Mouse (Mus musculus) G1E (cell line): ENCODE results near the gene B4galt7.

Experiments
- CTCF ChIP-seq: IDR thresholded peaks from 2 replicates; pipeline ENCODE4 v1.5.1; 2012; ENCODE audit warnings: low read depth, low read length, inconsistent platforms, mixed read lengths
- POLR2AphosphoS5 ChIP-seq: IDR thresholded peaks from 2 replicates; pipeline ENCODE4 v1.6.1; 2012; ENCODE audit warnings: low read depth, low read length, inconsistent platforms; ENCODE audit not compliant: insufficient replicate concordance

DNA sequence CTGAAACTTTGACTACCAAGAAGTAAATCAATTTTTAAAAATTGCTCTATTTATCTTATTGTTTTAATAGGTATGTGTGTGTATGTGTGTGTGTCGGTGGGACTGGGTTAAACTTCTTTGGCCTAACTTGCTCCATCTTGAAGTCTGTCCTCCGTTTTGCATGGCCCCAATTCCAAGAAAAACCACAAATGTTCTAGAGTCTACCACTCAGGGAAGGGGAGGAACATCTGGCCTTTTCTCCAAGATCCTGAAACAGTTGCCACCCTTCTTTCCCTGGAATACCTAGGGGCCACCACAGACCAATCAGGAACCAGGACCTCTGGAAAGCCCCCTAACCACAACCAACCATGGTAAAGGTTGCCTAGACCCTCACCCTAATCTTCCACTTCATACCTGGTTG lies 27.7 kb upstream of the B4galt7 start:
- TF ChIP-seq CTCF (no peak), POLR2AphosphoS5 (no peak)
